ENCODE assay signal across 23 mouse cellular contexts in the genomic region with DNA sequence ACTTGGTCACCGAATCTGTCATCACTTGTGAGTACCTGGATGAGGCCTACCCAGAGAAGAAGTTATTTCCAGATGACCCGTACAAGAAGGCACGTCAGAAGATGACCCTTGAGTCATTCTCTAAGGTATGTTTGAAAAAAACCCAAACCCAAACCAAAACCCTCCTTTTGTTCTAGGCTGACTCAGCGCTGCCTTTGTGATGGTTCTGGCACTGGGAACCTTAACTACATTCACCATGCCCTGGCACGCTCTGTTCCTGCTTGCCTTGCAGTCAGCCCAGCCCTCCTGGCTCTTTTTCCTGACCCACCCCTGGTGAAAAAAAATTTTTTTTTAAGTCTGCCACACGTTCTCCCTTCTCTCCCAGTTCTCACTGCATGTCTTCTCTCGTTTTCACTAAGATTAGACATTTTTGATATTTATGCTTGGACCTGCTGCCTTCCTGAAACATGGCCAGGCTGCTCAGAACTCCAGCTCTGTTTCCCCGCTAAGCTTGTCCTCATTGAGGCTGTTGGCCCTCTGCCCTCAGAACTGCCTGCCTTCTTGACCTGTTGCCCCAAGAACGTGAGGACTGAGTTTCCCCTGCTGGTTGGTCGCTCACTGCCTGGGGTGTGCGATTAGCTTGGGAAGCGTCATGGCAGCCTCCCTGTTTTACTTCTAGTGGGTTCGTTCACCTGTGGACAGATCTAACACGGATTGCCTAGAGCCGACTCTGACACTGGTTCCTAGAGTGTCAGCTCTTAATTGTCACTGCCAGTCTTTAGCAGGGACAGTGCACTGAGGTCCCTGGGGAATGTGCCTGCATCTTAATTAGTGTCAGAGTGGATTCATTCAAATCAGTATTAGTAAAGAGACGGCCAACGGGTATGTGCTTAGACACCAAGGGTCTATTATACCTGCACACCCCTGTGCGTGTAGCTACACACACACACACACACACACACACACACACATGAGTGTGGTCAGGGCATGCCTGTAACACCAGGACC. TPM values are rescaled to one million over a fixed set of nuclear protein-coding genes. Genes with fewer than 3 reads are reported as not detected.
DNase-seq lines count a peak whose midpoint lies in the region; ATAC-seq and TF ChIP-seq lines count a peak whose summit lies in the region.
"Had no signal": no experiment of that assay in that cellular context is flagged by ENCODE, and none has a peak within 500 bp of the region (broad histone marks: within the 10 kb centered on the region; RNA-seq: fewer than 3 reads in every experiment).

No protein-coding gene starts in this region.

- no peak for TF ChIP-seq CTCF in embryonic fibroblast, embryonic 13.5 days (IDR thresholded peaks at IDR 0.05; ENCODE audit: borderline replicate concordance, insufficient read depth, low read length)

- ATAC-seq in stomach, embryonic 16.5 days (ENCODE audit: insufficient read depth, low FRiP score) = no peak
- ATAC-seq in megakaryocyte progenitor cell, adult 5-6 weeks (replicated peaks; ENCODE audit: poor library complexity) = no peak
- ATAC-seq: forebrain, postnatal 0 days; midbrain, embryonic 15.5 days had no signal

- H3K9me3 ChIP-seq in stomach, embryonic 16.5 days (replicated peaks; ENCODE audit: control insufficient read depth, low read length) = no peaks in the 10 kb centered on the region
- H3K9me3 ChIP-seq: heart, embryonic 13.5 days; limb, embryonic 10.5 days; midbrain, embryonic 15.5 days; neural tube, embryonic 13.5 days had no signal

- H3K27me3 ChIP-seq in stomach, embryonic 16.5 days (ENCODE audit: control insufficient read depth, insufficient read depth, low read length) = no peaks in the 10 kb centered on the region
- H3K27me3 ChIP-seq: midbrain, embryonic 15.5 days; neural tube, embryonic 13.5 days had no signal

- peak overlapping the region; percentile 27; the same call in 1 of the 2 replicates for H3K9ac ChIP-seq in stomach, embryonic 16.5 days (ENCODE audit: low read length)
- H3K9ac ChIP-seq: forebrain, postnatal 0 days; heart, embryonic 13.5 days; midbrain, embryonic 15.5 days; neural tube, embryonic 13.5 days had no signal

- peak overlapping the region; percentile 29 for H3K27ac ChIP-seq in embryonic fibroblast, embryonic 13.5 days (ENCODE audit: insufficient read depth, low read length)
- peak overlapping the region; percentile 79 for H3K27ac ChIP-seq in stomach, embryonic 16.5 days (ENCODE audit: low read length)
- H3K27ac ChIP-seq: heart, embryonic 13.5 days; kidney, postnatal 0 days; limb, embryonic 10.5 days; midbrain, embryonic 15.5 days; neural tube, embryonic 13.5 days had no signal

- peaks cover 8% of the 10 kb centered on the region; the same call in 1 of the 2 replicates for H3K4me1 ChIP-seq in embryonic fibroblast, embryonic 13.5 days (ENCODE audit: control insufficient read depth, insufficient read depth, low read length)
- peaks cover 15% of the 10 kb centered on the region for H3K4me1 ChIP-seq in stomach, embryonic 16.5 days (ENCODE audit: control insufficient read depth, insufficient read depth, low read length)

- H3K36me3 ChIP-seq in stomach, embryonic 16.5 days (ENCODE audit: control insufficient read depth, insufficient read depth, low read length) = no peaks in the 10 kb centered on the region; the same call in 1 of the 2 replicates

- H3K4me3 ChIP-seq in embryonic fibroblast, embryonic 13.5 days (ENCODE audit: insufficient read depth, low read length) = no peak overlapping the region
- H3K4me3 ChIP-seq in stomach, embryonic 16.5 days (replicated peaks; ENCODE audit: low read length) = peak overlapping the region; percentile 19; the same call in 1 of the 2 replicates
- H3K4me3 ChIP-seq: heart, embryonic 13.5 days; limb, embryonic 10.5 days; midbrain, embryonic 15.5 days; neural tube, embryonic 13.5 days had no signal

- peak overlapping the region; percentile 20 for H3K4me2 ChIP-seq in stomach, embryonic 16.5 days (ENCODE audit: low read depth, low read length)
- H3K4me2 ChIP-seq: heart, embryonic 13.5 days; midbrain, embryonic 15.5 days; neural tube, embryonic 13.5 days had no signal

- no peak for TF ChIP-seq POLR2A in embryonic fibroblast, embryonic 13.5 days (IDR thresholded peaks at IDR 0.05; ENCODE audit: low read depth, low read length)

- 71% methylated on average over 18 of the region's 18 CpGs for WGBS in stomach, embryonic 16.5 days

- peak; percentile 86 for DNase-seq in heart, adult 11 months
- DNase-seq in heart, adult 9 months (ENCODE audit: low spot score in 2 of 2) = no peak
- peak; percentile 87 for DNase-seq in lung, postnatal 10 days
- no peak for DNase-seq in kidney, postnatal 14 days
- DNase-seq in liver = no peak
- DNase-seq: adrenal gland, adult 8-10 months; cerebellum, adult 18-20 months; cerebellum, postnatal 36 days; forebrain, postnatal 0 days; gastrocnemius, postnatal 14 days; heart, adult 18-20 months; heart, postnatal 14 days; kidney, adult 11 months; thymus, adult 2 months; thymus, postnatal 4 days had no signal

RNA-seq across cellular contexts. Expression of a gene that starts 3.5 kb away (rescaled TPM):
- 340 and 673 TPM in 2 replicates for polyA plus RNA-seq in embryonic fibroblast, embryonic 13.5 days (2011; ENCODE audit: insufficient read length, low read depth, missing spikeins)
- polyA plus RNA-seq in stomach, embryonic 16.5 days (2015; fragmentation: Nextera tagmentation; extraction: Ambion mirVana) = 2,215 and 3,106 TPM in 2 replicates
- total RNA-seq in megakaryocyte progenitor cell, adult 5-6 weeks (2015) = 413 and 417 TPM in 2 replicates
- total RNA-seq in megakaryocyte progenitor cell, adult 5-6 weeks (2017) = 162 and 194 TPM in 2 replicates

RNA-seq across cellular contexts. Expression of a gene that starts 7.1 kb away (rescaled TPM):
- 0.98 and 3.5 TPM in 2 replicates for polyA plus RNA-seq in embryonic fibroblast, embryonic 13.5 days (2011; ENCODE audit: insufficient read length, low read depth, missing spikeins)
- 2.0 and 2.6 TPM in 2 replicates for polyA plus RNA-seq in stomach, embryonic 16.5 days (2015; fragmentation: Nextera tagmentation; extraction: Ambion mirVana)
- not detected in 2 replicates for total RNA-seq in megakaryocyte progenitor cell, adult 5-6 weeks (2015)
- total RNA-seq in megakaryocyte progenitor cell, adult 5-6 weeks (2017) = 0.34 and 0.62 TPM in 2 replicates

Comparison
In these comparisons a context has a peak if more than half of its experiments do, and no peak if none do; other contexts are left out.
1. DNase-seq: peak in heart, adult 11 months (single experiment) and lung, postnatal 10 days (single experiment); none in heart, adult 9 months (0 of 2), kidney, postnatal 14 days (single experiment) and liver (single experiment).